Mouse (Mus musculus) CH12.LX (cell line): ENCODE data around the gene Enpp1. TPM values are rescaled to one million over a fixed set of nuclear protein-coding genes. Genes with fewer than 3 reads are reported as not detected.

Source experiments
- DNase-seq: peaks from one replicate; pipeline ENCODE4 v3.0.0-alpha.2; 2013; ENCODE audit errors: extremely low read depth
- H3K27ac ChIP-seq: 2 replicates; pipeline ENCODE4 v1.5.1; 2012; ENCODE audit warnings: low read depth, mild to moderate bottlenecking, control low read depth, moderate library complexity; ENCODE audit not compliant: insufficient read depth
- H3K27me3 ChIP-seq: replicated peaks from 2 replicates; pipeline ENCODE3; 2012; ENCODE audit warnings: inconsistent platforms
- H3K36me3 ChIP-seq, 2 experiments: replicated peaks in 1 of 2; 2 replicates each; pipeline versions ENCODE3 to v1.6.1; 2012; ENCODE audit warnings: inconsistent platforms in 1 of 2, low read length in 1 of 2, mild to moderate bottlenecking in 1 of 2, mixed read lengths in 1 of 2, moderate library complexity in 1 of 2; ENCODE audit not compliant: control insufficient read depth in 1 of 2, insufficient read depth in 1 of 2
- H3K4me1 ChIP-seq, 2 experiments: 2 replicates each; pipeline ENCODE4 v1.6.1; 2012; ENCODE audit warnings: inconsistent platforms in 1 of 2, moderate library complexity in 1 of 2; ENCODE audit not compliant: insufficient read depth in 2 of 2, control insufficient read depth in 1 of 2
- H3K4me2 ChIP-seq: 2 replicates; pipeline ENCODE4 v1.6.1; 2012; ENCODE audit warnings: low read depth, mild to moderate bottlenecking, control low read depth; ENCODE audit not compliant: poor library complexity, insufficient read depth, severe bottlenecking
- H3K4me3 ChIP-seq, 3 experiments: fragments of 150-350 bp in 1 of 3; sonication (generic) in 1 of 3; replicated peaks in 1 of 3; 2 replicates each; pipeline versions ENCODE3 to v1.5.1; 2011 to 2012; ENCODE audit warnings: low read depth in 2 of 3, low read length in 2 of 3, mild to moderate bottlenecking in 2 of 3, moderate library complexity in 2 of 3, control low read depth in 1 of 3, improper control_type of control experiment in 1 of 3, inconsistent platforms in 1 of 3, mixed read lengths in 1 of 3; ENCODE audit not compliant: poor library complexity in 1 of 3
- H3K79me2 ChIP-seq: replicated peaks from 2 replicates; pipeline ENCODE4 v1.6.1; 2012; ENCODE audit warnings: mild to moderate bottlenecking, moderate library complexity; ENCODE audit not compliant: control insufficient read depth, poor library complexity, insufficient read depth, severe bottlenecking; ENCODE audit errors: extremely low read depth
- H3K9ac ChIP-seq: 2 replicates; pipeline ENCODE4 v1.6.1; 2012; ENCODE audit warnings: low read depth, mild to moderate bottlenecking, control low read depth, moderate library complexity; ENCODE audit not compliant: insufficient read depth
- H3K9me3 ChIP-seq: replicated peaks from 2 replicates; pipeline ENCODE3; 2012; ENCODE audit warnings: low read length, inconsistent platforms, mixed read lengths
- E2F4 ChIP-seq: IDR thresholded peaks from 2 replicates; pipeline ENCODE4 v1.6.1; 2011; ENCODE audit warnings: low read depth, low read length, improper control_type of control experiment; ENCODE audit not compliant: insufficient replicate concordance
- EP300 ChIP-seq: IDR thresholded peaks from 2 replicates; pipeline ENCODE4 v1.6.1; 2011; ENCODE audit warnings: low read length, improper control_type of control experiment
- ETS1 ChIP-seq: conservative IDR thresholded peaks from 2 replicates; pipeline ENCODE4 v1.6.1; 2012; ENCODE audit warnings: low read depth, mild to moderate bottlenecking, inconsistent platforms, low read length, improper control_type of control experiment, moderate library complexity
- JUN ChIP-seq: IDR thresholded peaks from 2 replicates; pipeline ENCODE4 v1.6.1; 2011; ENCODE audit warnings: low read depth, mild to moderate bottlenecking, low read length, improper control_type of control experiment, moderate library complexity; ENCODE audit not compliant: insufficient read depth
- JUND ChIP-seq: conservative IDR thresholded peaks from 2 replicates; pipeline ENCODE4 v1.6.1; 2011; ENCODE audit warnings: low read depth, low read length, improper control_type of control experiment
- MAZ ChIP-seq: IDR thresholded peaks from 2 replicates; pipeline ENCODE4 v1.6.1; 2012; ENCODE audit warnings: low read depth, mild to moderate bottlenecking, inconsistent platforms, low read length, improper control_type of control experiment, moderate library complexity
- NELFE ChIP-seq: IDR thresholded peaks from 2 replicates; pipeline ENCODE4 v1.6.1; 2011; ENCODE audit warnings: low read depth, low read length, improper control_type of control experiment
- PAX5 ChIP-seq: IDR thresholded peaks from 2 replicates; pipeline ENCODE4 v1.6.1; 2012; ENCODE audit warnings: low read length, inconsistent platforms, mixed read lengths
- POLR2AphosphoS2 ChIP-seq: IDR thresholded peaks from 2 replicates; pipeline ENCODE4 v1.6.1; 2011; ENCODE audit warnings: low read depth, low read length, improper control_type of control experiment
- RAD21 ChIP-seq: IDR thresholded peaks from 2 replicates; pipeline ENCODE4 v1.6.1; 2011; ENCODE audit warnings: low read depth, mild to moderate bottlenecking, low read length, improper control_type of control experiment, moderate library complexity
- UBTF ChIP-seq: IDR thresholded peaks from 2 replicates; pipeline ENCODE4 v1.6.1; 2012; ENCODE audit warnings: low read depth, mild to moderate bottlenecking, inconsistent platforms, low read length, improper control_type of control experiment, moderate library complexity
- ZC3H11A ChIP-seq: IDR thresholded peaks from 2 replicates; pipeline ENCODE4 v1.6.1; 2012; ENCODE audit warnings: low read depth, mild to moderate bottlenecking, inconsistent platforms, low read length, improper control_type of control experiment
- ZMIZ1 ChIP-seq: IDR thresholded peaks from 2 replicates; pipeline ENCODE4 v1.6.1; 2012; ENCODE audit warnings: low read depth, mild to moderate bottlenecking, inconsistent platforms, low read length, improper control_type of control experiment
- dilution Hi-C: fragments of 300-500 bp; cut with MboI; formaldehyde crosslinking; loops from 2 replicates; pipeline ENCODE4 v1.14.3; 2020; ENCODE audit warnings: low sequenced_read_pairs; ENCODE audit not compliant: extremely low pct_unique_long_range_greater_than_20kb, extremely low pct_ligation_motif_present
- in situ Hi-C: fragments of 300-500 bp; cut with MboI; formaldehyde crosslinking; loops from 3 replicates; pipeline ENCODE4 v1.14.3; 2019; ENCODE audit warnings: low sequenced_read_pairs, low pct_ligation_motif_present, low pct_unique_long_range_greater_than_20kb, mixed read lengths
- polyA plus RNA-seq: library from polyadenylated mRNA; unstranded; fragments of >175 nt; gene quantifications from 2 replicates; pipeline ENCODE4 v1.2.1, GENCODE M21; 2012; ENCODE audit warnings: low read depth; ENCODE audit not compliant: insufficient read length
- total RNA-seq, 2 experiments: library from RNA; depleted of rRNA; stranded (reverse); fragments of 300-350 nt in 1 of 2; fragments of >200 nt in 1 of 2; gene quantifications; 2 replicates each; pipeline ENCODE4 v1.2.3; 2012 to 2014

Enpp1 gene
- total and polyA plus RNA-seq, 3 experiments: 0.58 to 2.8 (median 0.87) TPM

GRCm38 (mm10) chr10:24640186-24640875 is 71.6 kb downstream of the Enpp1 start:
- no peaks in the 10 kb centered on the region for H3K9me3 ChIP-seq
- H3K4me1 ChIP-seq: peaks cover 15 to 43% of the 10 kb centered on the region in 2 experiments
- H3K4me3 ChIP-seq: no peak overlapping the region
- H3K9ac ChIP-seq: no peak overlapping the region
- H3K36me3 ChIP-seq: no peaks in the 10 kb centered on the region
- no peaks in the 10 kb centered on the region for H3K27me3 ChIP-seq
- dilution Hi-C loops: no loop called here
- H3K27ac ChIP-seq: no peak overlapping the region
- TF ChIP-seq ZMIZ1 (no peak), POLR2AphosphoS2 (no peak), JUN (no peak), RAD21 (no peak)
- H3K79me2 ChIP-seq: no peaks in the 10 kb centered on the region
- H3K4me2 ChIP-seq: no peak overlapping the region
- DNase-seq: no peak
- in situ Hi-C loops: loop anchor here (25.0 kb wide), 1 partner anchor 197 kb away; the partner anchor contains the start of gene Enpp3

- TF ChIP-seq ZMIZ1 (no peak), E2F4 (no peak), JUND (no peak), PAX5 (no peak), ETS1 (no peak)
- no peaks in the 10 kb centered on the region for H3K9me3 ChIP-seq
- in situ Hi-C loops: loop anchor here (25.0 kb wide), 1 partner anchor 198 kb away; the partner anchor contains the start of gene Enpp3
- dilution Hi-C loops: no loop called here
- H3K4me1 ChIP-seq: peaks cover 15 to 46% of the 10 kb centered on the region in 2 experiments
- no peak overlapping the region for H3K27ac ChIP-seq
- no peak overlapping the region for H3K4me2 ChIP-seq
- no peak overlapping the region for H3K4me3 ChIP-seq
- no peak for DNase-seq
- H3K36me3 ChIP-seq: no peaks in the 10 kb centered on the region
- H3K27me3 ChIP-seq: no peaks in the 10 kb centered on the region
- no peak overlapping the region for H3K9ac ChIP-seq
- no peaks in the 10 kb centered on the region for H3K79me2 ChIP-seq
Measured at GRCm38 (mm10) chr10:24639596-24639995, 72.4 kb downstream of the Enpp1 start.

- no peaks in the 10 kb centered on the region for H3K79me2 ChIP-seq
- H3K9me3 ChIP-seq: no peaks in the 10 kb centered on the region
- no peak overlapping the region for H3K4me3 ChIP-seq
- TF ChIP-seq EP300 (no peak), MAZ (no peak), RAD21 (no peak), NELFE (no peak), ZC3H11A (no peak), UBTF (no peak), ETS1 (no peak)
- peaks cover 15 to 50% of the 10 kb centered on the region in 2 experiments for H3K4me1 ChIP-seq
- H3K27me3 ChIP-seq: no peaks in the 10 kb centered on the region
- no peak for DNase-seq
- no peaks in the 10 kb centered on the region for H3K36me3 ChIP-seq
- in situ Hi-C loops (loop anchor here (25.0 kb wide), 1 partner anchor 199 kb away; the partner anchor contains the start of gene Enpp3), dilution Hi-C loops (no loop called here)
- H3K4me2 ChIP-seq: no peak overlapping the region
- H3K9ac ChIP-seq: no peak overlapping the region
- no peak overlapping the region for H3K27ac ChIP-seq
Measured at GRCm38 (mm10) chr10:24638306-24639070, 73.5 kb downstream of the Enpp1 start.
